Mouse (Mus musculus) MEL (cell line): Measurements from ENCODE around the gene Slc25a12. TPM values are rescaled to one million over a fixed set of nuclear protein-coding genes. Genes with fewer than 3 reads are reported as not detected.

ENCODE experiments used
- DNase-seq: peaks from one replicate; pipeline ENCODE4 v3.0.0; 2011; ENCODE audit warnings: low read depth, low spot score
- H3K27ac ChIP-seq: 2 replicates; pipeline ENCODE4 v1.5.1; 2012; ENCODE audit warnings: low read depth, mild to moderate bottlenecking, control low read depth, low read length, moderate library complexity; ENCODE audit not compliant: control insufficient read depth
- H3K27me3 ChIP-seq, 2 experiments: fragments of 150-350 bp in 1 of 2; sonication (generic) in 1 of 2; 2 replicates each; pipeline ENCODE4 v1.6.1; 2012; ENCODE audit warnings: low read length in 2 of 2, mild to moderate bottlenecking in 2 of 2, improper control_type of control experiment in 1 of 2, moderate library complexity in 1 of 2; ENCODE audit not compliant: insufficient read depth in 2 of 2, control insufficient read depth in 1 of 2
- H3K36me3 ChIP-seq, 2 experiments: 2 replicates each; pipeline ENCODE4 v1.6.1; 2012 to 2014; ENCODE audit warnings: low read length in 2 of 2, improper control_type of control experiment in 1 of 2, inconsistent platforms in 1 of 2, mild to moderate bottlenecking in 1 of 2; ENCODE audit not compliant: insufficient read depth in 2 of 2, control insufficient read depth in 1 of 2
- H3K4me1 ChIP-seq, 2 experiments: fragments of 150-350 bp in 1 of 2; sonication (generic) in 1 of 2; 2 replicates each; pipeline ENCODE4 v1.6.1; 2012; ENCODE audit warnings: low read length in 2 of 2, improper control_type of control experiment in 1 of 2, mild to moderate bottlenecking in 1 of 2; ENCODE audit not compliant: insufficient read depth in 2 of 2, control insufficient read depth in 1 of 2
- H3K4me3 ChIP-seq, 2 experiments: fragments of 150-350 bp in 1 of 2; sonication (generic) in 1 of 2; 2 replicates each; pipeline ENCODE4 v1.5.1; 2012; ENCODE audit warnings: low read depth in 2 of 2, low read length in 2 of 2, mild to moderate bottlenecking in 2 of 2, moderate library complexity in 2 of 2, control low read depth in 1 of 2, improper control_type of control experiment in 1 of 2; ENCODE audit not compliant: control insufficient read depth in 1 of 2, insufficient read depth in 1 of 2
- H3K79me2 ChIP-seq: 2 replicates; pipeline ENCODE4 v1.6.1; 2012; ENCODE audit warnings: mild to moderate bottlenecking, low read length, moderate library complexity; ENCODE audit not compliant: control insufficient read depth, poor library complexity, insufficient read depth
- H3K9ac ChIP-seq: 2 replicates; pipeline ENCODE4 v1.6.1; 2012; ENCODE audit warnings: low read depth, mild to moderate bottlenecking, control low read depth, low read length, moderate library complexity; ENCODE audit not compliant: control insufficient read depth, poor library complexity, severe bottlenecking
- H3K9me3 ChIP-seq: fragments of 150-350 bp; sonication (generic); replicated peaks from 2 replicates; pipeline ENCODE4 v1.6.1; 2012; ENCODE audit warnings: mild to moderate bottlenecking, low read length, improper control_type of control experiment, moderate library complexity; ENCODE audit not compliant: insufficient read depth
- BHLHE40 ChIP-seq: IDR thresholded peaks from 2 replicates; pipeline ENCODE4 v1.6.1; 2012; ENCODE audit warnings: low read depth, mild to moderate bottlenecking, inconsistent platforms, low read length, improper control_type of control experiment, borderline replicate concordance
- CHD1 ChIP-seq: IDR thresholded peaks from 2 replicates; pipeline ENCODE4 v1.6.1; 2012; ENCODE audit warnings: low read depth, mild to moderate bottlenecking, inconsistent platforms, low read length, improper control_type of control experiment
- CTCF ChIP-seq, 3 experiments: IDR thresholded peaks in 2 of 3; conservative IDR thresholded peaks in 1 of 3; 2 replicates each; pipeline ENCODE4 v1.5.1; 2011 to 2012; ENCODE audit warnings: low read length in 3 of 3, low read depth in 2 of 3, mild to moderate bottlenecking in 2 of 3, improper control_type of control experiment in 1 of 3, inconsistent platforms in 1 of 3, mixed read lengths in 1 of 3, moderate library complexity in 1 of 3; ENCODE audit not compliant: control insufficient read depth in 1 of 3, insufficient read depth in 1 of 3, poor library complexity in 1 of 3, severe bottlenecking in 1 of 3
- ELF1 ChIP-seq: IDR thresholded peaks from 2 replicates; pipeline ENCODE4 v1.6.1; 2014; ENCODE audit warnings: low read depth, mild to moderate bottlenecking, inconsistent platforms, low read length, improper control_type of control experiment, moderate library complexity
- ETS1 ChIP-seq: IDR thresholded peaks from 2 replicates; pipeline ENCODE4 v1.6.1; 2012; ENCODE audit warnings: low read depth, mild to moderate bottlenecking, inconsistent platforms, low read length, improper control_type of control experiment, moderate library complexity
- GABPA ChIP-seq: IDR thresholded peaks from 2 replicates; pipeline ENCODE4 v1.6.1; 2012; ENCODE audit warnings: low read depth, mild to moderate bottlenecking, inconsistent platforms, low read length, improper control_type of control experiment, moderate library complexity
- GATA1 ChIP-seq: IDR thresholded peaks from 2 replicates; pipeline ENCODE4 v1.6.1; 2011; ENCODE audit warnings: low read depth, low read length, improper control_type of control experiment
- MAFK ChIP-seq: IDR thresholded peaks from 2 replicates; pipeline ENCODE4 v1.6.1; 2011; ENCODE audit warnings: low read depth, mild to moderate bottlenecking, low read length, improper control_type of control experiment, borderline replicate concordance
- MAX ChIP-seq: IDR thresholded peaks from 2 replicates; pipeline ENCODE4 v1.6.1; 2011; ENCODE audit warnings: low read length, improper control_type of control experiment
- NELFE ChIP-seq: IDR thresholded peaks from 2 replicates; pipeline ENCODE4 v1.6.1; 2011; ENCODE audit warnings: low read depth, low read length, improper control_type of control experiment
- POLR2AphosphoS2 ChIP-seq: IDR thresholded peaks from 2 replicates; pipeline ENCODE4 v1.6.1; 2011; ENCODE audit warnings: low read length, improper control_type of control experiment
- RAD21 ChIP-seq: IDR thresholded peaks from 2 replicates; pipeline ENCODE4 v1.6.1; 2011; ENCODE audit warnings: mild to moderate bottlenecking, low read depth, low read length, improper control_type of control experiment
- SMC3 ChIP-seq: IDR thresholded peaks from 2 replicates; pipeline ENCODE4 v1.6.1; 2011; ENCODE audit warnings: low read depth, low read length, improper control_type of control experiment
- TCF12 ChIP-seq: IDR thresholded peaks from 2 replicates; pipeline ENCODE4 v1.6.1; 2014; ENCODE audit warnings: low read depth, mild to moderate bottlenecking, inconsistent platforms, low read length, improper control_type of control experiment, moderate library complexity
- UBTF ChIP-seq: IDR thresholded peaks from 2 replicates; pipeline ENCODE4 v1.6.1; 2012; ENCODE audit warnings: low read depth, mild to moderate bottlenecking, inconsistent platforms, low read length, improper control_type of control experiment, moderate library complexity, borderline replicate concordance; ENCODE audit not compliant: insufficient read depth
- USF2 ChIP-seq, 2 experiments: IDR thresholded peaks; 2 replicates each; pipeline ENCODE4 v1.6.1; 2011 to 2012; ENCODE audit warnings: improper control_type of control experiment in 2 of 2, low read length in 2 of 2, borderline replicate concordance in 1 of 2, inconsistent platforms in 1 of 2, low read depth in 1 of 2, mild to moderate bottlenecking in 1 of 2; ENCODE audit not compliant: insufficient read depth in 1 of 2
- polyA plus RNA-seq, 2 experiments: library from polyadenylated mRNA; stranded (reverse) in 1 of 2; unstranded in 1 of 2; fragments of >175 nt in 1 of 2; fragments of >200 nt in 1 of 2; gene quantifications; 2 replicates each; pipeline versions ENCODE4 v1.2.1 to v1.2.4; 2012; ENCODE audit warnings: low replicate concordance in 2 of 2, low read depth in 1 of 2; ENCODE audit not compliant: insufficient read length in 2 of 2, insufficient read depth in 1 of 2, missing spikeins in 1 of 2
- total RNA-seq: library from RNA; depleted of rRNA; stranded (reverse); fragments of 300-350 nt; gene quantifications from 2 replicates; pipeline ENCODE4 v1.2.3, GENCODE M21; 2012

Slc25a12 gene
- total and polyA plus RNA-seq, 3 experiments = 63.2 to 98.6 TPM; not detected in 1

- peak; percentile 16 for DNase-seq
- Histone ChIP-seq H3K27ac (no peak overlapping the region), H3K9me3 (no peaks in the 10 kb centered on the region), H3K9ac (no peak overlapping the region), H3K36me3 (peaks cover 0 to 16% of the 10 kb centered on the region in 2 experiments; a peak in 2 of 4 replicates), H3K27me3 (no peaks in the 10 kb centered on the region), H3K4me1 (no peaks in the 10 kb centered on the region), H3K79me2 (no peaks in the 10 kb centered on the region; the same call in 1 of the 2 replicates), H3K4me3 (no peak overlapping the region)
- TF ChIP-seq CHD1 (no peak), SMC3 (no peak), GATA1 (no peak), UBTF (no peak), GABPA (no peak), ELF1 (no peak), MAFK (no peak), MAX (no peak), TCF12 (no peak)
These were observed 126.0 kb downstream of the Slc25a12 start for GRCm38 (mm10) chr2:71241505-71241904.

GRCm38 (mm10) chr2:71236009-71236408 is 131.5 kb downstream of the Slc25a12 start:
- Histone ChIP-seq H3K36me3 (peaks cover 4 to 25% of the 10 kb centered on the region in 2 experiments), H3K79me2 (no peaks in the 10 kb centered on the region), H3K27ac (no peak overlapping the region), H3K9me3 (no peaks in the 10 kb centered on the region), H3K4me3 (no peak overlapping the region), H3K27me3 (no peaks in the 10 kb centered on the region), H3K9ac (no peak overlapping the region), H3K4me1 (no peaks in the 10 kb centered on the region)
- TF ChIP-seq BHLHE40 (no peak), USF2 (IDR thresholded peaks at IDR 0.05; ENCODE audit: borderline replicate concordance in 1 of 2, insufficient read depth in 1 of 2, low read depth in 1 of 2, low read length in 2 of 2) (no peak), RAD21 (no peak), ELF1 (no peak), POLR2AphosphoS2 (no peak), NELFE (no peak), CTCF (IDR thresholded peaks at IDR 0.05 in 2 of 3, conservative IDR thresholded peaks at IDR 0.05 in 1 of 3; ENCODE audit: control insufficient read depth in 1 of 3, insufficient read depth in 1 of 3, low read depth in 2 of 3, low read length in 3 of 3, poor library complexity in 1 of 3, severe bottlenecking in 1 of 3) (no peak)
- no peak for DNase-seq

- Histone ChIP-seq H3K9me3 (no peaks in the 10 kb centered on the region), H3K4me1 (no peaks in the 10 kb centered on the region), H3K36me3 (peaks cover 4 to 25% of the 10 kb centered on the region in 2 experiments), H3K27ac (no peak overlapping the region), H3K79me2 (no peaks in the 10 kb centered on the region), H3K9ac (no peak overlapping the region), H3K4me3 (no peak overlapping the region), H3K27me3 (no peaks in the 10 kb centered on the region)
- no peak for DNase-seq
- TF ChIP-seq ETS1 = no peak
- TF ChIP-seq, all 39 proteins: peak for 0
These were observed 132.1 kb downstream of the Slc25a12 start for GRCm38 (mm10) chr2:71235420-71235819.
